Mouse (Mus musculus) ES-E14 (cell line): ENCODE measurements around the gene Apol7b. TPM values are rescaled to one million over a fixed set of nuclear protein-coding genes. Genes with fewer than 3 reads are reported as not detected.

ENCODE experiments used
- DNase-seq: peaks from one replicate; pipeline ENCODE4 v3.0.0-alpha.2; 2013; ENCODE audit warnings: low read depth, low spot score
- H3K27ac ChIP-seq: 2 replicates; pipeline ENCODE4 v1.5.1; 2012; ENCODE audit warnings: low read depth, mild to moderate bottlenecking, low read length, moderate library complexity, mixed read lengths; ENCODE audit not compliant: poor library complexity, insufficient read depth, severe bottlenecking
- H3K36me3 ChIP-seq: 2 replicates; pipeline ENCODE4 v1.6.1; 2012; ENCODE audit warnings: mild to moderate bottlenecking, low read length, moderate library complexity, mixed read lengths; ENCODE audit not compliant: control insufficient read depth, poor library complexity, insufficient read depth, severe bottlenecking
- H3K4me1 ChIP-seq, 2 experiments: fragments of 150-350 bp in 1 of 2; sonication (generic) in 1 of 2; 2 replicates each; pipeline ENCODE4 v1.6.1; 2012; ENCODE audit warnings: low read length in 2 of 2, mild to moderate bottlenecking in 1 of 2, mixed read lengths in 1 of 2; ENCODE audit not compliant: control insufficient read depth in 2 of 2, insufficient read depth in 2 of 2, poor library complexity in 1 of 2
- H3K4me3 ChIP-seq, 2 experiments: fragments of 150-350 bp in 1 of 2; sonication (generic) in 1 of 2; 2 replicates each; pipeline ENCODE4 v1.5.1; 2012; ENCODE audit warnings: low read length in 2 of 2, low read depth in 1 of 2, mild to moderate bottlenecking in 1 of 2, mixed read lengths in 1 of 2; ENCODE audit not compliant: insufficient read depth in 1 of 2, poor library complexity in 1 of 2, severe bottlenecking in 1 of 2
- H3K9ac ChIP-seq: 2 replicates; pipeline ENCODE4 v1.6.1; 2012; ENCODE audit warnings: low read depth, mild to moderate bottlenecking, low read length, mixed read lengths; ENCODE audit not compliant: poor library complexity, insufficient read depth, severe bottlenecking
- H3K9me3 ChIP-seq: fragments of 150-350 bp; sonication (generic); 2 replicates; pipeline ENCODE4 v1.6.1; 2012; ENCODE audit warnings: low read depth, mild to moderate bottlenecking, low read length; ENCODE audit not compliant: control insufficient read depth, insufficient read depth
- CHD2 ChIP-seq: IDR thresholded peaks from 2 replicates; pipeline ENCODE4 v1.6.1; 2014; ENCODE audit warnings: mild to moderate bottlenecking, low read depth, low read length, inconsistent platforms
- HCFC1 ChIP-seq: IDR thresholded peaks from 2 replicates; pipeline ENCODE4 v1.6.1; 2012; ENCODE audit warnings: low read length, inconsistent platforms, borderline replicate concordance; ENCODE audit not compliant: insufficient read depth
- MAFK ChIP-seq: IDR thresholded peaks from 2 replicates; pipeline ENCODE4 v1.6.1; 2014; ENCODE audit warnings: mild to moderate bottlenecking, low read depth, low read length, inconsistent platforms; ENCODE audit not compliant: insufficient read depth
- ZC3H11A ChIP-seq: IDR thresholded peaks from 2 replicates; pipeline ENCODE4 v1.6.1; 2012; ENCODE audit warnings: low read depth, mild to moderate bottlenecking, inconsistent platforms, low read length, borderline replicate concordance
- ZNF384 ChIP-seq: IDR thresholded peaks from 2 replicates; pipeline ENCODE4 v1.6.1; 2012; ENCODE audit warnings: low read depth, low read length, inconsistent platforms
- in situ Hi-C, 2 experiments: fragments of 600-800 bp; cut with MboI; formaldehyde crosslinking; loops; one replicate each; pipeline ENCODE4 v1.15.1; 2025; ENCODE audit warnings: low sequenced_read_pairs in 2 of 2, inconsistent platforms in 1 of 2; ENCODE audit not compliant: unreplicated experiment in 2 of 2
- total RNA-seq: library from RNA; depleted of rRNA; stranded (reverse); fragments of 300-350 nt; gene quantifications from 2 replicates; pipeline ENCODE4 v1.2.3, GENCODE M21; 2012

Apol7b gene
- total RNA-seq, 1 experiment = 3.0 TPM

DNA sequence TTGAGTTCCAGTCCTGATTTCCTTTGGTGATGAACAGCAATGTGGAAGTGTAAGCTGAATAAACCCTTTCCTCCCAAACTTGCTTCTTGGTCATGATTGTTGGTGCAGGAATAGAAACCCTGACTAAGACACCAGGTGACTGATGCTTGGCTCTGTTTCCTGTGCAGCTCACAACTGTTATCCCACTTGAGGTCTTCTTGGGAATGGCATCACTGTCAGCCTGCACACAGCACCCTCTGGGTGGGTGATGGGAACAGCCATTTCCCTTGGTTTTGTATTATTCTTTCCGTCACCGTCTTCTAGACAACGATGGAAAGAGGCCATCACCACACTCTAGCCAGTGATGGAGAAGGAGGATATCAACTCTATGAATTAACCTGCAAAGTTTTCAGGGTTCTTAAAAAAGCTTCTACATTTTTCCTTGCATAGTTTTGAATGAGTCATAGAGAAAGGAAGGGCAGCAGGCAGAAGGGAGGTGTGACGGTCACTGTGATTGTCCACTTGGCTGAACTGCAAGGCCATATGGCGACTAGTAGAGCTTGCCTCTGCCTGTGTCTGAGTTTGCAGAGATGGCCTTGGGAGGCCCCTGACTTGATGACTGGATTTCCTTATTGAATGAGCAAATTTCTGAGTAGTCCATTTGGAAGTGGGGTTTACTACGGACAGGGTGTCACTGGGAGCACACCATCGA is 62.8 kb downstream of the Apol7b start:
- DNase-seq = no peak
- no peak overlapping the region for H3K27ac ChIP-seq
- no peaks in the 10 kb centered on the region for H3K9me3 ChIP-seq
- in situ Hi-C loops = no loop called here
- H3K36me3 ChIP-seq = no peaks in the 10 kb centered on the region
- no peak overlapping the region for H3K9ac ChIP-seq
- TF ChIP-seq ZC3H11A (no peak), HCFC1 (no peak), CHD2 (no peak), ZNF384 (no peak), MAFK (no peak)
- H3K4me3 ChIP-seq = no peak overlapping the region
- no peaks in the 10 kb centered on the region for H3K4me1 ChIP-seq

- Histone ChIP-seq H3K9me3 (no peaks in the 10 kb centered on the region), H3K9ac (no peak overlapping the region), H3K36me3 (no peaks in the 10 kb centered on the region), H3K27ac (no peak overlapping the region), H3K4me1 (no peaks in the 10 kb centered on the region), H3K4me3 (no peak overlapping the region)
- no peak for TF ChIP-seq MAFK
- in situ Hi-C loops = no loop called here
- DNase-seq = no peak
Measured at GRCm38 (mm10) chr15:77382880-77383279, 64.4 kb downstream of the Apol7b start.

DNA sequence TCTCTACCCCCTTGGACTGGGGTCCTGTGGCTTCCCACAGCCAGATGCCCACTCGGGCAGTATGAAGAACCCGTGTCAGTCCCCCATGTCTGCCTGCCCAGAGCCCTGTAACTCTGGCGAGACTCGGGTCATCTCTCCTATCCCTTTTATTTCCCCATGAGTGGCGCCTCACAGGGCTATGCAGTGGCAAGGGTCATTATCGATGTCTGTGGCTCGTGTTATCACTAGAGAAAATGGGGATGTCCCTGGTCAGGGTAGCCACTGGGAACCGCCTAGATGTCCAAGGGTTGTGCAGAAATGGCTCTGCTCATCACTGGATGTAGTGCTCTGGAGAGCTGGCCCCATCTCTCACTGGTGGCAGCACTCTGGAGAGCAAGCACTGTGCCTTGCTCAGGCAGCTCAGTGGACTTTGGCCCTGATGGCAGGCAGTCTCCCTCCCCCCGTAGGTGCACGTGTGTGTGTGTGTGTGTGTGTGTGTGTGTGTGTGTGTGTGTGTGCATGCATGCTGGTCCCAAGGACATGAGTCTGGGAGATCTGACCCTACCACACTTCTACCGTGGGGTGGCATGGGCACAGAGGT is 64.9 kb downstream of the Apol7b start:
- H3K4me1 ChIP-seq = no peaks in the 10 kb centered on the region
- no peaks in the 10 kb centered on the region for H3K36me3 ChIP-seq
- in situ Hi-C loops = no loop called here
- no peak overlapping the region for H3K4me3 ChIP-seq
- no peak for DNase-seq
- TF ChIP-seq HCFC1 (no peak), ZC3H11A (no peak), ZNF384 (no peak), CHD2 (no peak), MAFK (no peak)
- no peak overlapping the region for H3K27ac ChIP-seq
- no peaks in the 10 kb centered on the region for H3K9me3 ChIP-seq
- no peak overlapping the region for H3K9ac ChIP-seq

GRCm38 (mm10) chr15:77381481-77381880 is 65.8 kb downstream of the Apol7b start:
- H3K27ac ChIP-seq = no peak overlapping the region
- in situ Hi-C loops = no loop called here
- no peak for DNase-seq
- no peak overlapping the region for H3K9ac ChIP-seq
- H3K4me1 ChIP-seq = no peaks in the 10 kb centered on the region
- H3K9me3 ChIP-seq = no peaks in the 10 kb centered on the region
- no peaks in the 10 kb centered on the region for H3K36me3 ChIP-seq
- no peak for TF ChIP-seq HCFC1
- no peak for TF ChIP-seq ZC3H11A
- no peak for TF ChIP-seq MAFK
- TF ChIP-seq CHD2 = no peak
- no peak for TF ChIP-seq ZNF384
- no peak overlapping the region for H3K4me3 ChIP-seq

DNA sequence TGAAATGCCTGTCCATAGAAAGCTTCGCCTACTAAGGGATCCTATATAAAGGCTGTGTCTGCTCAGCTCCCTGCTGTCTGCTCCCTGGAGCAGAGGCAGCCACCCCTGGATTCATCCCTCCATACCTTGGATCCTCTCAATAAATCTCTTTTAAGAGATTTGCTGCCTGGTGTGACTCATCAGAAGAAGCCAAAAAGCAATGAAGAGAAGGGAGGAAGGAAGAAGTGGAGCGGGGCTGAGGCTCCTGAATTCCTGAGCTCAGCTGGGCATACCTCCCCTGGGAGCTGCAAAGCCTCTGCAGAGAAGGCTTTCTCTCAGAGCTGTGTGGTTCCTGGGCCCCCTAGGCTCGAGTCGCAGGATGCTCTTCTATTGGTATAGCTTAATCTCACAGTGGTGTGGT is 67.4 kb downstream of the Apol7b start:
- in situ Hi-C loops = no loop called here
- H3K27ac ChIP-seq = no peak overlapping the region
- TF ChIP-seq MAFK (no peak), ZC3H11A (no peak), HCFC1 (no peak), ZNF384 (no peak), CHD2 (no peak)
- no peak overlapping the region for H3K4me3 ChIP-seq
- no peaks in the 10 kb centered on the region for H3K9me3 ChIP-seq
- H3K36me3 ChIP-seq = no peaks in the 10 kb centered on the region
- H3K9ac ChIP-seq = no peak overlapping the region
- no peaks in the 10 kb centered on the region for H3K4me1 ChIP-seq
- no peak for DNase-seq
